Mouse (Mus musculus): Measurements from ENCODE around the gene Itih5. TPM values are rescaled to one million over a fixed set of nuclear protein-coding genes. Genes with fewer than 3 reads are reported as not detected.

Itih5 gene
- polyA plus RNA-seq, 1 experiment from 2014 or later: 7.3 TPM

DNA sequence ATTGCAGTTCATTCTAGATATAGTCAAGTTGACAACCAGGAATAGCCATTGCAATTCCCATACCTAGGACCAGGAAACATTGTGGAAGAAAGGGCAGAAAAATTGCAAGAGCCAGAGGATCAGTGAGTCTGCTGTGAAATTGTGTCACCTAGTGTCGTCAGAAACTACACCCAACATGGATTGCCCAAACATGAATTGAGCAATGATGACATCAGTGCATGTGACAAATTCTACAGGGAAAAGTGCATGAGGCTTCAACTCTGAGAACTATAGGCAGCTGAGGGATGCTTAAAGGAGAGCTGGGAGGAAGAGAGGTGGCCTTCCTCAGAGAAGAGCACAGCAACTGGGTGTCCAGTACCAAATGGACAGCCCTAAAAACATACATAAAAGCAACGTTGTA is 16.1 kb upstream of the Itih5 start:
- Histone ChIP-seq H3K4me1 (no peaks in the 10 kb centered on the region), H3K27me3 (replicated peaks) (no peaks in the 10 kb centered on the region), H3K9ac (no peak overlapping the region), H3K4me3 (no peak overlapping the region), H3K36me3 (replicated peaks) (no peaks in the 10 kb centered on the region), H3K4me2 (no peak overlapping the region), H3K9me3 (no peaks in the 10 kb centered on the region), H3K27ac (no peak overlapping the region)
- 86% methylated on average over 2 of the region's 2 CpGs for WGBS
- ATAC-seq (replicated peaks): no peak

GRCm38 (mm10) chr2:10140456-10140855 is 12.9 kb upstream of the Itih5 start:
- Histone ChIP-seq H3K9ac (no peak overlapping the region), H3K9me3 (no peaks in the 10 kb centered on the region), H3K27ac (no peak overlapping the region), H3K36me3 (replicated peaks) (no peaks in the 10 kb centered on the region), H3K27me3 (replicated peaks) (no peaks in the 10 kb centered on the region), H3K4me1 (no peaks in the 10 kb centered on the region), H3K4me3 (no peak overlapping the region), H3K4me2 (no peak overlapping the region)
- WGBS: 85% methylated on average over 5 of the region's 5 CpGs
- ATAC-seq (replicated peaks): no peak

- peak; percentile 82 for ATAC-seq (replicated peaks)
- no peaks in the 10 kb centered on the region for H3K36me3 ChIP-seq (replicated peaks)
Observed at GRCm38 (mm10) chr2:10142472-10143454, 10.6 kb upstream of the Itih5 start.

GRCm38 (mm10) chr2:10145514-10145913 is 7.9 kb upstream of the Itih5 start:
- H3K4me2 ChIP-seq: no peak overlapping the region
- H3K36me3 ChIP-seq (replicated peaks): no peaks in the 10 kb centered on the region
- H3K9ac ChIP-seq: no peak overlapping the region
- 77% methylated on average over 6 of the region's 6 CpGs for WGBS
- no peak overlapping the region for H3K4me3 ChIP-seq
- no peak for ATAC-seq (replicated peaks)
- H3K27ac ChIP-seq: no peak overlapping the region
- H3K9me3 ChIP-seq: no peaks in the 10 kb centered on the region
- H3K4me1 ChIP-seq: no peaks in the 10 kb centered on the region
- H3K27me3 ChIP-seq (replicated peaks): no peaks in the 10 kb centered on the region

More at GRCm38 (mm10) chr2:10142472-10143454, 10.6 kb upstream of the Itih5 start:
- H3K4me3 ChIP-seq: no peak overlapping the region
- no peaks in the 10 kb centered on the region for H3K27me3 ChIP-seq (replicated peaks)
- no peaks in the 10 kb centered on the region for H3K9me3 ChIP-seq
- 37% methylated on average over 8 of the region's 8 CpGs for WGBS
- no peak overlapping the region for H3K9ac ChIP-seq
- H3K4me2 ChIP-seq: no peak overlapping the region
- no peak overlapping the region for H3K27ac ChIP-seq
- no peaks in the 10 kb centered on the region for H3K4me1 ChIP-seq

GRCm38 (mm10) chr2:10147176-10147575 is 6.2 kb upstream of the Itih5 start:
- Histone ChIP-seq H3K4me2 (no peak overlapping the region), H3K4me3 (no peak overlapping the region), H3K4me1 (no peaks in the 10 kb centered on the region), H3K9ac (no peak overlapping the region), H3K27ac (no peak overlapping the region), H3K27me3 (replicated peaks) (no peaks in the 10 kb centered on the region), H3K36me3 (replicated peaks) (no peaks in the 10 kb centered on the region), H3K9me3 (no peaks in the 10 kb centered on the region)
- 79% methylated on average over 8 of the region's 8 CpGs for WGBS
- ATAC-seq (replicated peaks): no peak

DNA sequence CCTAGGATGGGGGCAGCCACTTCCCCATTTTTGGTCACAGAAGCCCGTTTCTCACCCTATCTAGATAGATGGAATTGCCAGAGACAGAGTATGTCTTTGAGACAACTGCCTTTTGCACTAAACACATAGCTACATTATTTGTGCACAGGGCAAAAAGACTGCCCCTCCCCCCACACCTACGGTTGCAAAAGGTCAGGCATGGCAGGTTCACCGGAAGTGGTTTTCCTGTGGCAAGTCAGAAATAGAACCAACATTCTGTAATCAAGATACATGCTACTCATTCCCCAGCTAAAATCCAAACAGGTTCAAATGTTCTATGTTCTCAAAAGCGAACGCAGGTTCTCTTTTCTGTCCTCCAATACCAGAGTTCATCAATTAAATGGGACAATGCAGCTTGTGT is 781 bp upstream of the Itih5 start:
- no peak overlapping the region for H3K4me3 ChIP-seq
- H3K4me1 ChIP-seq: peaks cover 5% of the 10 kb centered on the region
- no peaks in the 10 kb centered on the region for H3K27me3 ChIP-seq (replicated peaks)
- 85% methylated on average over 5 of the region's 5 CpGs for WGBS
- H3K27ac ChIP-seq: no peak overlapping the region
- H3K36me3 ChIP-seq (replicated peaks): no peaks in the 10 kb centered on the region
- ATAC-seq (replicated peaks): no peak
- no peaks in the 10 kb centered on the region for H3K9me3 ChIP-seq
- no peak overlapping the region for H3K9ac ChIP-seq
- H3K4me2 ChIP-seq: no peak overlapping the region

- Histone ChIP-seq H3K4me2 (no peak overlapping the region), H3K27ac (no peak overlapping the region), H3K9ac (no peak overlapping the region), H3K4me1 (peaks cover 5% of the 10 kb centered on the region), H3K36me3 (replicated peaks) (no peaks in the 10 kb centered on the region), H3K4me3 (no peak overlapping the region), H3K9me3 (no peaks in the 10 kb centered on the region), H3K27me3 (replicated peaks) (no peaks in the 10 kb centered on the region)
- WGBS: 88% methylated on average over 10 of the region's 10 CpGs
- ATAC-seq (replicated peaks): no peak
Observed at GRCm38 (mm10) chr2:10157184-10157583, 3.8 kb downstream of the Itih5 start.

GRCm38 (mm10) chr2:10162011-10162410 is 8.6 kb downstream of the Itih5 start:
- Histone ChIP-seq H3K27me3 (replicated peaks) (no peaks in the 10 kb centered on the region), H3K36me3 (replicated peaks) (no peaks in the 10 kb centered on the region), H3K4me3 (no peak overlapping the region), H3K4me2 (no peak overlapping the region), H3K9ac (no peak overlapping the region), H3K27ac (no peak overlapping the region), H3K4me1 (no peaks in the 10 kb centered on the region), H3K9me3 (no peaks in the 10 kb centered on the region)
- no peak for ATAC-seq (replicated peaks)
- WGBS: 88% methylated on average over 4 of the region's 4 CpGs

DNA sequence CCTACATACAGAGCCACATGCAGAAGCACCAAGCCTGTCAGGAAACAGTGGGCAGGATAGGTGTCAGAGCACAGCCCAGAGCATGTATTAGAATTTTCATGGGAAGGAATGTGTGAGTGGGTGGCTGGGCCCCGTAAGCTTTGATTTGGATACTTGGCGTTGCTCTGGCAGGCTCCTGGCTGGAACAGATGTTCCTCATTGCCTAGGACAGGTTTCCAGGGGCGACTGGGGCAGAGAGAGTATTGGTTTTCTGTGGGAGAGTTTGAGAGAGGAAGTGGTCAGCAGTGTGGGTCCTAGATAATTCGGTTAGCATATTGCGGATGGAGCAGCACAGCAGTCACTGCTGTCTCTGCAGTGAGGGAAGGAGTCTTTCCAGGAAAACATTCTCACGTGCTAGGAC is 13.3 kb downstream of the Itih5 start:
- H3K9ac ChIP-seq: no peak overlapping the region
- 77% methylated on average over 6 of the region's 6 CpGs for WGBS
- H3K4me1 ChIP-seq: no peaks in the 10 kb centered on the region
- no peaks in the 10 kb centered on the region for H3K9me3 ChIP-seq
- no peak overlapping the region for H3K4me2 ChIP-seq
- no peak for ATAC-seq (replicated peaks)
- H3K4me3 ChIP-seq: no peak overlapping the region
- no peaks in the 10 kb centered on the region for H3K36me3 ChIP-seq (replicated peaks)
- no peaks in the 10 kb centered on the region for H3K27me3 ChIP-seq (replicated peaks)
- H3K27ac ChIP-seq: no peak overlapping the region

- WGBS: 94% methylated on average over 11 of the region's 11 CpGs
- Histone ChIP-seq H3K4me1 (no peaks in the 10 kb centered on the region), H3K9ac (no peak overlapping the region), H3K4me2 (no peak overlapping the region), H3K4me3 (no peak overlapping the region), H3K9me3 (no peaks in the 10 kb centered on the region), H3K27ac (no peak overlapping the region), H3K36me3 (replicated peaks) (no peaks in the 10 kb centered on the region), H3K27me3 (replicated peaks) (no peaks in the 10 kb centered on the region)
- ATAC-seq (replicated peaks): no peak
Observed at GRCm38 (mm10) chr2:10167283-10167682, 13.9 kb downstream of the Itih5 start.

GRCm38 (mm10) chr2:10168016-10168415 is 14.6 kb downstream of the Itih5 start:
- Histone ChIP-seq H3K4me3 (no peak overlapping the region), H3K4me2 (no peak overlapping the region), H3K27me3 (replicated peaks) (no peaks in the 10 kb centered on the region), H3K36me3 (replicated peaks) (no peaks in the 10 kb centered on the region), H3K9me3 (no peaks in the 10 kb centered on the region), H3K4me1 (no peaks in the 10 kb centered on the region), H3K27ac (no peak overlapping the region), H3K9ac (no peak overlapping the region)
- WGBS: 71% methylated on average over 8 of the region's 8 CpGs
- no peak for ATAC-seq (replicated peaks)

DNA sequence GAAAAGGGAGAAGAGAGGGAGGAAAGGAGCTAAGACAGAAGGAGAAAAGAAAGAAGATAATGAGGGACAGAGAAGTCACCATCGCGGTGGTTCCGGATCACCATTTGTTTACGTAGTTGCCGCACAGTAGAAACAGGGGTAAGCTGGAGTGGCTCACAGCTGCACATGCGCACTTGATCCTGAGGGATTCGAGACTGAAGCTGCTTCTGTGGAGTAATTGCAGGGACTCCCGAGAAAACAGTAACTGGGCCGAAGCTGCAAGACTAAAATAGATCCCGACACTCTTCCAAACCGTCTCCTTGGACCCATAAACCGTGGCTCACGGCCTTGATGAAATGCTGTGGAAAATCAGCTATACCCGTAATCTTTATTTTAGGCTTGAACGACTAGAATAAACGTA is 16.6 kb downstream of the Itih5 start:
- Histone ChIP-seq H3K4me2 (no peak overlapping the region), H3K36me3 (replicated peaks) (no peaks in the 10 kb centered on the region), H3K9me3 (no peaks in the 10 kb centered on the region), H3K4me1 (no peaks in the 10 kb centered on the region), H3K9ac (no peak overlapping the region), H3K27ac (no peak overlapping the region), H3K4me3 (no peak overlapping the region), H3K27me3 (replicated peaks) (no peaks in the 10 kb centered on the region)
- no peak for ATAC-seq (replicated peaks)
- 92% methylated on average over 16 of the region's 16 CpGs for WGBS

- Histone ChIP-seq H3K9ac (no peak overlapping the region), H3K4me3 (no peak overlapping the region), H3K4me2 (no peak overlapping the region), H3K4me1 (no peaks in the 10 kb centered on the region), H3K9me3 (no peaks in the 10 kb centered on the region), H3K27me3 (replicated peaks) (no peaks in the 10 kb centered on the region), H3K27ac (no peak overlapping the region), H3K36me3 (replicated peaks) (no peaks in the 10 kb centered on the region)
- no peak for ATAC-seq (replicated peaks)
- WGBS: 84% methylated on average over 3 of the region's 3 CpGs
Observed at GRCm38 (mm10) chr2:10193553-10193952, 40.2 kb downstream of the Itih5 start.
